Mouse (Mus musculus): ENCODE measurements around the gene Mt3.

DNA sequence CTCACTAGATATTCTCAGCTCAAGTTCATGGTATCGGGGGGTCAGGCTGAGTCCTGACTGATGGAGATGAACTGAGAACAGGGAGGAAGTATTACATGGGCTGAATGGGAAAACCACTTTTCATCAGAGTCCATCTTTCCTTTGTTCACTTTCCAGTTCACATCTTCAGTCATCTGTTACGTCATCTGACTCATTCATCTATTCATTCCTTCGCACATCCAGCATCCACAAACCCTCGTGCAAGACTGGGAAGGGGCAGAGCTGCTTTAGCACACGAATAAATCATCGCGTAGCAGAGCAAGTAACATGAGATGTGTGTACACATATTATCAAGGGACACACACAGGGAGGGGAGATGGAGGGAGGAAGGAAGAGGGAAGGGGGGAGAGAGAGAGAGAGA lies 16.2 kb upstream of the Mt3 start:
- no peak for TF ChIP-seq CTCF (IDR thresholded peaks at IDR 0.05; ENCODE audit: low read depth, low read length)
- no peak for TF ChIP-seq POLR2A (IDR thresholded peaks at IDR 0.05; ENCODE audit: borderline replicate concordance, low read depth, low read length)

Data from bone marrow macrophage, adult 2 months (primary cell).